Mouse (Mus musculus): Measurements from ENCODE around the gene Fam129b.

DNA sequence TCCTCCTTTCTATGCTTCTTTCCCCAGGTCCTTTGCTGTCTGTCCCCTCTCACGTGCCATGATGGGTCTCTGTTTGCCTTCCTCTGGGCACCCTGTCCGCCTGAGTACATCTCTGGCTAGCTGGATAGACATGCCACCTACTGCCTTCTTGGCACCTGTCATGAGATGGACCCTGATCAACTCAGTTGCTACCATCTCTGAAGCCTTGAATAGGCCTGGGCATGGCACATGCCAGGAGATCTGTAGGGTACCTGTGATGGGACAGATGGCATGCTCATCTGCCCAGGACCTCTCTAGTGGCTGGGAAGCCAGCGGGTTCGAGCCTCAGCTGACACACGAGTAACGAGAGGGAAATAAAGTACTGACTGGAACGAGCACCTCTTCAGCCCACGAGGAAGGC, 98.3 kb downstream of the Fam129b start:
- no peak for TF ChIP-seq MAFK (IDR thresholded peaks at IDR 0.05; ENCODE audit: insufficient read depth, low read depth, low read length)
- no peak for TF ChIP-seq CHD2 (IDR thresholded peaks at IDR 0.05; ENCODE audit: low read depth, low read length)
- no peak for TF ChIP-seq HCFC1 (IDR thresholded peaks at IDR 0.05; ENCODE audit: borderline replicate concordance, insufficient read depth, low read length)
